Mouse (Mus musculus) hindbrain, embryonic 16.5 days (tissue): Measurements from ENCODE around the gene Gm3285. TPM values are rescaled to one million over a fixed set of nuclear protein-coding genes. Genes with fewer than 3 reads are reported as not detected.
A peak's percentile ranks its signal among the peaks of the same experiment; 100 is the strongest.

Experiments used
- ATAC-seq: fragments of 200-750 bp; cut with Nextera tagmentation; 2 replicates; pipeline ENCODE4 v1.8.0; 2017; ENCODE audit warnings: moderate TSS enrichment, moderate library complexity
- H3K27ac ChIP-seq: fragments of 300-500 bp; sonication (generic); 2 replicates; pipeline ENCODE4 v1.5.1; 2014; ENCODE audit warnings: low read depth, mild to moderate bottlenecking, control low read depth, low read length, moderate library complexity
- H3K27me3 ChIP-seq: fragments of 300-500 bp; sonication (generic); replicated peaks from 2 replicates; pipeline ENCODE4 v1.6.1; 2014; ENCODE audit warnings: low read length; ENCODE audit not compliant: control insufficient read depth, insufficient read depth
- H3K36me3 ChIP-seq: fragments of 300-500 bp; sonication (generic); 2 replicates; pipeline ENCODE4 v1.6.1; 2014; ENCODE audit warnings: mild to moderate bottlenecking, low read length, moderate library complexity, mixed read lengths; ENCODE audit not compliant: control insufficient read depth, insufficient read depth
- H3K4me1 ChIP-seq: fragments of 300-500 bp; sonication (generic); 2 replicates; pipeline ENCODE4 v1.6.1; 2014; ENCODE audit warnings: low read depth, low read length; ENCODE audit not compliant: control insufficient read depth, insufficient read depth
- H3K4me2 ChIP-seq: fragments of 300-500 bp; sonication (generic); 2 replicates; pipeline ENCODE4 v1.6.1; 2014; ENCODE audit warnings: mild to moderate bottlenecking, low read length, control low read depth, moderate library complexity
- H3K4me3 ChIP-seq: fragments of 300-500 bp; sonication (generic); 2 replicates; pipeline ENCODE4 v1.5.1; 2014; ENCODE audit warnings: mild to moderate bottlenecking, low read length, control low read depth, moderate library complexity
- H3K9ac ChIP-seq: fragments of 300-500 bp; sonication (generic); 2 replicates; pipeline ENCODE4 v1.6.1; 2014; ENCODE audit warnings: low read depth, mild to moderate bottlenecking, control low read depth, low read length, moderate library complexity
- H3K9me3 ChIP-seq: fragments of 300-500 bp; sonication (generic); 2 replicates; pipeline ENCODE4 v1.6.1; 2014; ENCODE audit warnings: mild to moderate bottlenecking, low read length, moderate library complexity; ENCODE audit not compliant: control insufficient read depth
- WGBS: fragments of 180-500 bp; shearing (Covaris S2); extraction: QIAGEN DNeasy Blood & Tissue Kit; methylation state at CpG from one replicate; pipeline ENCODE4 v1.1.7; 2014; 5-methylcytosine and 5-hydroxymethylcytosine counted together
- polyA plus RNA-seq: library from polyadenylated mRNA; unstranded; fragments of >200 nt; fragmentation: Nextera tagmentation; extraction: Ambion mirVana; gene quantifications from 2 replicates; pipeline ENCODE4 v1.2.1, GENCODE M21; 2015

Gene Gm3285
- polyA plus RNA-seq, 1 experiment from 2014 or later = not detected

DNA sequence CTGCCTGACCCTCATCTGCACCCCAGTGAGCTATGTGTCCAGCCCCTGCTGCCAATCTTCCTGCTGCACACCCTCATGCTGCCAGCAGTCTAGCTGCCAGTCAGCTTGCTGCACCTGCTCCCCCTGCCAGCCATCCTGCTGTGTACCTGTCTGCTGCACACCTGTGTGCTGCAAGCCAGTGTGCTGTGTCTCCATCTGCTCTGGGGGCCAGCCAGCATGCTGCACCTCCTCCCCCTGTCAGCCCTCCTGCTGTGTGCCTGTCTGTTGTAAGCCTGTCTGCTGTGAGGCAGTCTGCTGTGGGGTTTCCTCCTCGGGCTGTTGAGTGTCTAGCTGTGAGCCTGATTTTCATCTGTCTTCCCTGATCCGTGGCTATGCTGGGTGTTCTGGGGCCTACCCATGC, 14.8 kb upstream of the Gm3285 start:
- Histone ChIP-seq H3K27me3 (no peaks in the 10 kb centered on the region), H3K9me3 (peaks cover 14% of the 10 kb centered on the region), H3K4me1 (no peaks in the 10 kb centered on the region), H3K27ac (no peak overlapping the region), H3K4me2 (no peak overlapping the region), H3K36me3 (no peaks in the 10 kb centered on the region; the same call in 1 of the 2 replicates), H3K9ac (no peak overlapping the region), H3K4me3 (no peak overlapping the region)
- ATAC-seq = no peak
- WGBS = 23% methylated on average over 2 of the region's 2 CpGs

DNA sequence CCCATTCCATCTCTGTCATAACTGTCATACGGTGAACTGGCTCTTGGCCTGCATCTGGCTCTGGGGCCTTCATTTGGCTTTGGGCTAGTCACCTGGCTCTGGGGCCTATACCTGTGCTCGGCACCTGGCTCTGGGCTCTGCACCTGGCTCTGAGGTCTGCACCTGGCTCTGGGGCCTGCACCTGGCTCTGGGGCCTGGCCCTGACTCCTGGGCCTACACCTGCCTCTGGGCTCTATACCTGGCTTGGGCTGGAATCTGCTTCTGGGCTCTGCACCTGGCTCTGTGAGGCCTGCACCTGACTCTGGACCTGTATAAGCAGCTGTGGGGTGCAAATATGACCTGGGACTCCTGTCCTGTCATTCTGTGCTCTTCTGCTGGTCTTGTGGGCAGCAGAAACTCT, 14.2 kb upstream of the Gm3285 start:
- no peak overlapping the region for H3K9ac ChIP-seq
- no peak overlapping the region for H3K4me2 ChIP-seq
- WGBS = 85% methylated on average over 2 of the region's 2 CpGs
- no peaks in the 10 kb centered on the region for H3K27me3 ChIP-seq
- no peaks in the 10 kb centered on the region; the same call in 1 of the 2 replicates for H3K36me3 ChIP-seq
- no peak overlapping the region for H3K27ac ChIP-seq
- no peak overlapping the region for H3K4me3 ChIP-seq
- H3K4me1 ChIP-seq = no peaks in the 10 kb centered on the region
- no peak for ATAC-seq
- H3K9me3 ChIP-seq = peaks cover 14% of the 10 kb centered on the region

DNA sequence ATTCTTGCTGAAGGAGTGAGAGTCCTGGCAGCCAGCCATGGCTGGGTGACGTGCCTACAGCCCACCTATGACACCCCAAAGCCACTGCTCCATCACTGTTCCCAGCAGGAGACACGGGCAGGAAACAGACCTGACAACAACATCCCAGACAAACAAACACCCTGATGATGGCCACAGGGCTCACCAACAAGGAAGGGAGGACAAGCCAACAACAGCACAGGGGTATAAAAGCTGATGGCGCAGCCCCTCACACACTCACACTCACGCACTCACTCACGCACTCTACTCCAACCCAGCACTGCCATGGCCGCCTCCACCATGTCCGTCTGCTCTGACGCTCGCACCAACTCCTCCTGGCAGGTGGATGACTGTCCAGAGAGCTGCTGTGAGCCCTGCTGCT, 9.2 kb upstream of the Gm3285 start, which contains the start of gene Gm10318:
TSS of gene Gm10318 (plus strand) at position 301 of the 400 bp plus-strand sequence.
- H3K9me3 ChIP-seq = no peaks in the 10 kb centered on the region
- H3K27ac ChIP-seq = no peak within 1 kb of the TSS
- no peak within 1 kb of the TSS for H3K9ac ChIP-seq
- no peaks in the 10 kb centered on the region for H3K36me3 ChIP-seq
- no peak within 1 kb of the TSS for H3K4me2 ChIP-seq
- ATAC-seq = no peak
- H3K4me1 ChIP-seq = no peaks in the 10 kb centered on the region
- no peak within 1 kb of the TSS for H3K4me3 ChIP-seq
- H3K27me3 ChIP-seq = no peaks in the 10 kb centered on the region
- WGBS = 64% methylated on average over 9 of the region's 9 CpGs

DNA sequence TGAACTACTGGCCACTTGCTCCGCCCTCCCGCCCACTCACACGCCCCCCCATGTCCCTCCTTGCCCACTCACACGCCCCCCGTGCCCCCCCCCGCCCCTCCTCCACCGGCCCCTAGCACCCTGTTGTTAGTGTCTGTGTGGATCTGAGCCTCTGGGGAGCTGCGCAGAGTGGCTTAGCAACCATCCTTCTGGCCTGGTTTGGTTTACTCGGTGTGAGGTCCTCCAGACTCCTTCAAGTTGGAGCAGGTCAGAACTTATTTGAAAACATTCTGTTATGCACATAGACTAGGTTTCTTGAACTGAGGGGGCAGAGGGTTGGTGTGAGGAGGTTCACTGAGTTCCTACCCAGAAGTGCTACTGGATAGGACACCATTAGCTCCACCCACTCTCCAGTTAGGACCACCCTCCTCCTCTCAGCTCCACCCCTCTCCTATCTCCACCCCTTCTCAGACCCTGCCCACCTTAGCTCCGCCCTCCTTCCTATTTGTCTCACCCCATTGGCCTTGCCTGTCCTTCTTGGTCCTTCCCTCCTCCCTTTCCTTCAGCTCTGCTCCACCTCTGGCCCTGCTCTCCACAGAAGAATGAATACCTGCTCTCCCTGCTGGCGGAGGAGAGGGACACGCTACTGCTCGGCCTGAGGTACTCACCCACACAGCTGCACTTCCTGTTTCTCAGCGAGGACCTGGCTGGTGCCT, 2.4 kb downstream of the Gm3285 start:
- ATAC-seq = peak; percentile 85
- Histone ChIP-seq H3K27me3 (no peaks in the 10 kb centered on the region), H3K4me1 (no peaks in the 10 kb centered on the region), H3K9ac (no peak overlapping the region), H3K27ac (no peak overlapping the region), H3K4me3 (peak overlapping the region; percentile 27), H3K36me3 (no peaks in the 10 kb centered on the region), H3K9me3 (no peaks in the 10 kb centered on the region), H3K4me2 (peak overlapping the region; percentile 41)
- WGBS = 43% methylated on average over 14 of the region's 14 CpGs

DNA sequence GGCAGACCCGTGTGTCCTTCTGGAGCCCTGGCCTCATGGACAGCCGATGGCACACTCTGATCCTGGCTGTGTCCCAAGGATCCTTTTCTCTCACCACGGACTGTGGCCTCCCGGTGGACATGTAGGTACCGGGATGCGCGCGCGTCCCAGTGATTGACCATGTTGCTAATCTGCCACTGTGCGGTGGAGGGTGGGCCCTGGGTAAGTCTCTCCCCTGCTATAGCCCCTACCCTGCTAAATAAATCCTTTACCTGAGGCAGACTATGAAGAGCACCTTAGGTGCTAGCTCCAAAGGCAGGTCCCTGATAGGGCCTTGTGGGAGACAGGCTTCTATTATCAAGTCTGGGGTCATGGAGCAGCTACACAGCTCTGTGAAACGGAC, 3.0 kb downstream of the Gm3285 start:
- no peaks in the 10 kb centered on the region for H3K9me3 ChIP-seq
- H3K27ac ChIP-seq = no peak overlapping the region
- no peak; the same call in 1 of the 2 replicates for ATAC-seq
- peak overlapping the region; percentile 41 for H3K4me2 ChIP-seq
- H3K27me3 ChIP-seq = no peaks in the 10 kb centered on the region
- H3K9ac ChIP-seq = no peak overlapping the region
- H3K4me3 ChIP-seq = peak overlapping the region; percentile 27
- no peaks in the 10 kb centered on the region for H3K4me1 ChIP-seq
- H3K36me3 ChIP-seq = no peaks in the 10 kb centered on the region
- 40% methylated on average over 11 of the region's 11 CpGs for WGBS

DNA sequence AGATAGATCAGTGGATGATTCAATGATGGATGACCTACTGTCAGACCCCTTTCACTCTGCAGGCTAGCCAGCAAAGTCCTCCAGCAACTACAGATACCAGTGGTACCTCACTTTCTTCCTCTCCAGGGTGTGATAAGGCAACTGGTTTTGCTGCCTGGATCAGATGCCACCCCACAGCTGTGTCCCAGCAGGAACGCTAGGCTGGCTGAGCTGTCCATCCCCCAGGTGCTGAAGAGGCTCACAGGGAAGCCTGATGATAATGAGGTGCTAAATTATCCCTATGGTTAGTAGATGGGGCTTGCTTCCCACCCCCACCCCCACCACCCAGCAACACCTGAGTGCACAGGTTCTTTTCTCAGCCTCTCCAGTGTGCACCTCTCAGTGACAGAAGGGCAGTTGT, 5.8 kb downstream of the Gm3285 start:
- WGBS = 44% methylated on average over 1 of the region's 1 CpGs
- H3K27ac ChIP-seq = no peak overlapping the region
- no peaks in the 10 kb centered on the region for H3K4me1 ChIP-seq
- H3K36me3 ChIP-seq = no peaks in the 10 kb centered on the region
- H3K4me2 ChIP-seq = no peak overlapping the region
- H3K4me3 ChIP-seq = no peak overlapping the region
- H3K9me3 ChIP-seq = no peaks in the 10 kb centered on the region
- ATAC-seq = no peak
- no peaks in the 10 kb centered on the region for H3K27me3 ChIP-seq
- no peak overlapping the region for H3K9ac ChIP-seq

DNA sequence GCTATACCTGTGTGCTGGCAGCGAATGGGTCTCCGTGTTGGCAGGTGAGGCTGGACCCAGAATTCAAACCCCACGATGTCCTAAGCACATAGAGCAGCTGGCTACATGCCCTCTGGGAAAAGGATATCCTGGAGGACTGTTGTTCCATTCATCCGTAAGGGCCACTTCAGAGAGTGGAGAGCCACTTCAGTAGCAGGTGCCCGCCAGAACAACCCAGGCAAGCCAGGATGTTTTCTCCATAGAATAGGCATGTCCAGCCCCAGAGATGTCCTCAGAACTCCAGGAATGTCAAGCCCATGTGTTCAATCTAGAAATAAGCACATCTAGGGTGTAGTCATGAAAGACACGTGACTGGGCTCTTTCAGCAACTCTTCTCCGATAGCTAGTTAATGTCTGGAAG, 7.9 kb downstream of the Gm3285 start:
- H3K27ac ChIP-seq = no peak overlapping the region
- no peak overlapping the region for H3K4me3 ChIP-seq
- 86% methylated on average over 7 of the region's 7 CpGs for WGBS
- H3K27me3 ChIP-seq = no peaks in the 10 kb centered on the region
- no peaks in the 10 kb centered on the region for H3K9me3 ChIP-seq
- no peak overlapping the region for H3K9ac ChIP-seq
- no peak for ATAC-seq
- H3K4me2 ChIP-seq = no peak overlapping the region
- H3K36me3 ChIP-seq = no peaks in the 10 kb centered on the region
- H3K4me1 ChIP-seq = no peaks in the 10 kb centered on the region

DNA sequence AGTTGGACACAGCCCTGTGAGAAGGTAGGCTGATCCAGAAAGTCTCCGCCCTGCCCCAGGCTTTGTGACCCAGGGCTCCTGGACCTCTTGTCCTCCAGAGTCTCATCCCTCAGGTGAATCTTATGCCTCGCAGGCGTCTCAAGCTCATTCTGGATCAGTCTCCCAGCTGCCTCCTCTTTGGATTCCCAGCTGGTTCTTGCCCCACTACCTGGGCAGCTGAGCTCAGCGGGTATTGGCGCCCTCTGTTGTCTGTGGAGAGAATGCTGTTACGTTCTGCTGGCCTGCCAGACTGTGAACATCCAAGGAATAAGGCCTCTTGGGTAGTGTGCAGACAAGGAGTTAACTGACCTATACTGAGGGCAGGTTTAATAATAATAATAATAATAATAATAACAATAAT, 17.2 kb downstream of the Gm3285 start:
- H3K9ac ChIP-seq = no peak overlapping the region
- WGBS = 60% methylated on average over 6 of the region's 6 CpGs
- no peaks in the 10 kb centered on the region for H3K27me3 ChIP-seq
- H3K27ac ChIP-seq = no peak overlapping the region
- no peak for ATAC-seq
- no peaks in the 10 kb centered on the region for H3K9me3 ChIP-seq
- no peaks in the 10 kb centered on the region for H3K4me1 ChIP-seq
- H3K4me2 ChIP-seq = no peak overlapping the region
- no peaks in the 10 kb centered on the region for H3K36me3 ChIP-seq
- H3K4me3 ChIP-seq = no peak overlapping the region

DNA sequence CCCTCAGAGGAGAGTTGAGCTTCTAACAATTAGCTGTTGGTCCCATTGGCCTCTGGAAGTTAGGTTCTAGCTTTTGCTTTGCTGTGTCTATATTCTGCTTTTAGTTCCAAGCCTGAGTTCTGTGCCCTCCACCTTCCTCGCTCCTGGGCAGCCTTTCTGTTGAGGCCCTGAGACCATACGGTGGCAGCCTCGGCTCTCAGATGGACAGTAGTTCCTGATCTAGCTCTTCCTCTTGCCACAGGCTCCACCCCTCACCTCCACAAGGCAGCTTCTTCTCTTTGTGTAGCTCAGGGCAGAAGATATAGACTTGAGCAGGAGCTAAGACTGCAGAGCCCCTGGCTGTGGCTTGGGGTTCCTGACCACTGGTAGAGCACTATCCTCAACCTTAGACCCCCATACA, 18.5 kb downstream of the Gm3285 start:
- no peak overlapping the region for H3K9ac ChIP-seq
- H3K4me1 ChIP-seq = no peaks in the 10 kb centered on the region
- 87% methylated on average over 3 of the region's 3 CpGs for WGBS
- H3K36me3 ChIP-seq = no peaks in the 10 kb centered on the region
- H3K4me2 ChIP-seq = no peak overlapping the region
- H3K4me3 ChIP-seq = no peak overlapping the region
- ATAC-seq = no peak
- H3K27me3 ChIP-seq = no peaks in the 10 kb centered on the region
- no peak overlapping the region for H3K27ac ChIP-seq
- no peaks in the 10 kb centered on the region for H3K9me3 ChIP-seq
